13 mouse cellular contexts compared by ENCODE assay signal in genomic region chr12:83000033-83000570, GRCm38 (mm10).
DNase-seq lines count a peak whose midpoint lies in the region; ATAC-seq lines count a peak whose summit lies in the region.
"Had no signal": no experiment of that assay in that cellular context is flagged by ENCODE, and none has a peak within 500 bp of the region (broad histone marks: within the 10 kb centered on the region; RNA-seq: fewer than 3 reads in every experiment).

No protein-coding gene starts in this region.

- H3K9me3 ChIP-seq in heart, embryonic 15.5 days (replicated peaks) = no peaks in the 10 kb centered on the region
- no peaks in the 10 kb centered on the region for H3K9me3 ChIP-seq in limb, embryonic 10.5 days (replicated peaks)
- H3K9me3 ChIP-seq: forebrain, embryonic 12.5 days; liver, embryonic 12.5 days had no signal

- no peak overlapping the region for H3K9ac ChIP-seq in heart, embryonic 15.5 days
- H3K9ac ChIP-seq: forebrain, embryonic 12.5 days; liver, embryonic 12.5 days had no signal

- no peak overlapping the region for H3K4me2 ChIP-seq in heart, embryonic 15.5 days
- H3K4me2 ChIP-seq: forebrain, embryonic 12.5 days; liver, embryonic 12.5 days had no signal

- ATAC-seq in heart, embryonic 15.5 days (replicated peaks; ENCODE audit: insufficient number of reproducible peaks, insufficient read depth, low FRiP score, low read depth) = no peak
- ATAC-seq: liver, embryonic 12.5 days; midbrain, embryonic 16.5 days had no signal

- H3K27ac ChIP-seq in heart, embryonic 15.5 days = 0 out of 2 replicates have a peak overlapping the region, but pooled peaks have one; percentile 2
- no peak overlapping the region for H3K27ac ChIP-seq in limb, embryonic 10.5 days
- H3K27ac ChIP-seq: forebrain, embryonic 12.5 days; liver, embryonic 12.5 days; macrophage had no signal

- 78% methylated on average over 11 of the region's 11 CpGs for WGBS in heart, embryonic 15.5 days
- 89% methylated on average over 11 of the region's 11 CpGs for WGBS in limb, embryonic 10.5 days

- no peaks in the 10 kb centered on the region for H3K27me3 ChIP-seq in heart, embryonic 15.5 days
- no peaks in the 10 kb centered on the region for H3K27me3 ChIP-seq in limb, embryonic 10.5 days (ENCODE audit: low read depth, poor library complexity, severe bottlenecking)
- H3K27me3 ChIP-seq: forebrain, embryonic 12.5 days; liver, embryonic 12.5 days had no signal

- DNase-seq in gastrocnemius, adult 18-20 months (ENCODE audit: low spot score) = peak; percentile 43
- no peak for DNase-seq in gastrocnemius, postnatal 4 days (ENCODE audit: low spot score in 2 of 2)
- peak; percentile 27 for DNase-seq in brain, adult 2 months (ENCODE audit: low read depth, low spot score)
- DNase-seq in cerebellum, postnatal 14 days = peak; percentile 52 to 59
- DNase-seq in limb, embryonic 10.5 days (ENCODE audit: low spot score) = no peak
- no peak for DNase-seq in thymus, postnatal 4 days
- DNase-seq: kidney, postnatal 4 days; right cerebral cortex, adult 18-20 months had no signal

- H3K4me1 ChIP-seq in heart, embryonic 15.5 days (replicated peaks) = no peaks in the 10 kb centered on the region
- H3K4me1 ChIP-seq in limb, embryonic 10.5 days = peaks cover 3% of the 10 kb centered on the region
- H3K4me1 ChIP-seq: forebrain, embryonic 12.5 days; liver, embryonic 12.5 days had no signal

- H3K36me3 ChIP-seq in heart, embryonic 15.5 days = no peaks in the 10 kb centered on the region
- H3K36me3 ChIP-seq in limb, embryonic 10.5 days = no peaks in the 10 kb centered on the region
- H3K36me3 ChIP-seq: forebrain, embryonic 12.5 days; liver, embryonic 12.5 days had no signal

- no peak overlapping the region for H3K4me3 ChIP-seq in heart, embryonic 15.5 days
- H3K4me3 ChIP-seq in limb, embryonic 10.5 days = no peak overlapping the region
- H3K4me3 ChIP-seq: forebrain, embryonic 12.5 days; liver, embryonic 12.5 days had no signal

Comparison
In these comparisons a context has a peak if more than half of its experiments do, and no peak if none do; other contexts are left out.
1. DNase-seq: peak in gastrocnemius, adult 18-20 months (single experiment), brain, adult 2 months (single experiment) and cerebellum, postnatal 14 days (2 of 2); none in gastrocnemius, postnatal 4 days (0 of 2), limb, embryonic 10.5 days (single experiment) and thymus, postnatal 4 days (single experiment).